Mouse (Mus musculus): Measurements from ENCODE around the gene Snx21.
A peak's percentile ranks its signal among the peaks of the same experiment; 100 is the strongest.

Gene Snx21

GRCm38 (mm10) chr2:164829090-164829489 lies 43.5 kb downstream of the Snx21 start:
- DNase-seq (ENCODE audit: low spot score): no peak

GRCm38 (mm10) chr2:164831029-164831428 lies 45.4 kb downstream of the Snx21 start:
- no peak for DNase-seq (ENCODE audit: low spot score)

- no peak for DNase-seq (ENCODE audit: low spot score)
These were observed 46.6 kb downstream of the Snx21 start for GRCm38 (mm10) chr2:164832032-164832747.

GRCm38 (mm10) chr2:164832748-164833301 lies 47.2 kb downstream of the Snx21 start, which contains the start of gene Ctsa:
TSS of gene Ctsa (plus strand) at chr2:164832873.
- peak; percentile 75 for DNase-seq (ENCODE audit: low spot score)

- DNase-seq (ENCODE audit: low spot score): peak; percentile 91
These were observed 47.8 kb downstream of the Snx21 start, which contains the start of gene Neurl2 for GRCm38 (mm10) chr2:164833314-164833959. TSS of gene Neurl2 (minus strand) at chr2:164833456.

- no peak for DNase-seq (ENCODE audit: low spot score)
These were observed 48.9 kb downstream of the Snx21 start for GRCm38 (mm10) chr2:164834531-164834930.

GRCm38 (mm10) chr2:164835164-164835563 lies 49.5 kb downstream of the Snx21 start:
- DNase-seq (ENCODE audit: low spot score): no peak

Measured in urinary bladder, postnatal 14 days (tissue).